Mouse (Mus musculus): ENCODE data around the gene Mthfd1l. TPM values are rescaled to one million over a fixed set of nuclear protein-coding genes. Genes with fewer than 3 reads are reported as not detected.

Mthfd1l gene
- total and polyA plus RNA-seq, 3 experiments, result 0.27 to 0.99 (median 0.77) TPM

GRCm38 (mm10) chr10:4088744-4089414 lies 116.0 kb downstream of the Mthfd1l start:
- H3K79me2 ChIP-seq (replicated peaks; ENCODE audit: control insufficient read depth, insufficient read depth, low read length), result no peaks in the 10 kb centered on the region
- no peaks in the 10 kb centered on the region for H3K4me1 ChIP-seq (ENCODE audit: control insufficient read depth, insufficient read depth, low read length)
- 67% methylated on average over 7 of the region's 7 CpGs for WGBS
- H3K36me3 ChIP-seq (ENCODE audit: control insufficient read depth, insufficient read depth, low read length), result no peaks in the 10 kb centered on the region
- DNase-seq, result peak in 1 of 2 experiments; percentile 54
- no peak overlapping the region for H3K27ac ChIP-seq
- H3K4me3 ChIP-seq, result no peak overlapping the region
- TF ChIP-seq CTCF (IDR thresholded peaks at IDR 0.05) (peak; percentile 78), POLR2A (IDR thresholded peaks at IDR 0.05; ENCODE audit: insufficient read depth, low read depth, low read length) (no peak)
- no peak overlapping the region for H3K9ac ChIP-seq (ENCODE audit: low read depth, low read length)
- intact Hi-C loops (cut with DNase I), result loop anchor here (5.0 kb wide), 1 partner anchor 92 kb away; no protein-coding TSS in a partner anchor
- no peaks in the 10 kb centered on the region for H3K27me3 ChIP-seq (ENCODE audit: control insufficient read depth, insufficient read depth, low read length)

- no peak for DNase-seq
Measured at GRCm38 (mm10) chr10:4089885-4090284, 117.0 kb downstream of the Mthfd1l start.

GRCm38 (mm10) chr10:4092990-4093389 lies 120.1 kb downstream of the Mthfd1l start:
- H3K27ac ChIP-seq, result no peak overlapping the region
- DNase-seq, result no peak
- no peak for TF ChIP-seq CTCF (IDR thresholded peaks at IDR 0.05)
- no peak for TF ChIP-seq EP300 (IDR thresholded peaks at IDR 0.05; ENCODE audit: insufficient read depth, low read depth, low read length)
- H3K4me3 ChIP-seq, result no peak overlapping the region
- H3K27me3 ChIP-seq (ENCODE audit: control insufficient read depth, insufficient read depth, low read length), result no peaks in the 10 kb centered on the region
- no peak overlapping the region for H3K9ac ChIP-seq (ENCODE audit: low read depth, low read length)
- no peaks in the 10 kb centered on the region for H3K79me2 ChIP-seq (replicated peaks; ENCODE audit: control insufficient read depth, insufficient read depth, low read length)
- no peaks in the 10 kb centered on the region for H3K36me3 ChIP-seq (ENCODE audit: control insufficient read depth, insufficient read depth, low read length)
- intact Hi-C loops (cut with DNase I), result loop anchor here (5.0 kb wide), 1 partner anchor 39 kb away; no protein-coding TSS in a partner anchor
- H3K4me1 ChIP-seq (ENCODE audit: control insufficient read depth, insufficient read depth, low read length), result no peaks in the 10 kb centered on the region
- WGBS, result 94% methylated on average over 8 of the region's 8 CpGs

More at GRCm38 (mm10) chr10:4089885-4090284, 117.0 kb downstream of the Mthfd1l start:
- no peaks in the 10 kb centered on the region for H3K4me1 ChIP-seq (ENCODE audit: control insufficient read depth, insufficient read depth, low read length)
- no peak overlapping the region for H3K4me3 ChIP-seq
- H3K9ac ChIP-seq (ENCODE audit: low read depth, low read length), result no peak overlapping the region
- WGBS, result 92% methylated on average over 15 of the region's 15 CpGs
- no peaks in the 10 kb centered on the region for H3K27me3 ChIP-seq (ENCODE audit: control insufficient read depth, insufficient read depth, low read length)
- no peaks in the 10 kb centered on the region for H3K79me2 ChIP-seq (replicated peaks; ENCODE audit: control insufficient read depth, insufficient read depth, low read length)
- TF ChIP-seq CTCF (IDR thresholded peaks at IDR 0.05) (no peak), POLR2A (IDR thresholded peaks at IDR 0.05; ENCODE audit: insufficient read depth, low read depth, low read length) (no peak), EP300 (IDR thresholded peaks at IDR 0.05; ENCODE audit: insufficient read depth, low read depth, low read length) (no peak)
- H3K36me3 ChIP-seq (ENCODE audit: control insufficient read depth, insufficient read depth, low read length), result no peaks in the 10 kb centered on the region
- H3K27ac ChIP-seq, result no peak overlapping the region
- intact Hi-C loops (cut with DNase I), result loop anchor here (5.0 kb wide), 2 partner anchors 42 to 93 kb away; no protein-coding TSS in a partner anchor

GRCm38 (mm10) chr10:4094093-4094817 lies 121.3 kb downstream of the Mthfd1l start:
- H3K4me1 ChIP-seq (ENCODE audit: control insufficient read depth, insufficient read depth, low read length), result no peaks in the 10 kb centered on the region
- no peaks in the 10 kb centered on the region for H3K27me3 ChIP-seq (ENCODE audit: control insufficient read depth, insufficient read depth, low read length)
- DNase-seq, result no peak
- H3K79me2 ChIP-seq (replicated peaks; ENCODE audit: control insufficient read depth, insufficient read depth, low read length), result no peaks in the 10 kb centered on the region
- no peaks in the 10 kb centered on the region for H3K36me3 ChIP-seq (ENCODE audit: control insufficient read depth, insufficient read depth, low read length)
- H3K4me3 ChIP-seq, result no peak overlapping the region
- TF ChIP-seq POLR2A (IDR thresholded peaks at IDR 0.05; ENCODE audit: insufficient read depth, low read depth, low read length) (no peak), CTCF (IDR thresholded peaks at IDR 0.05) (no peak), EP300 (IDR thresholded peaks at IDR 0.05; ENCODE audit: insufficient read depth, low read depth, low read length) (no peak)
- WGBS, result 95% methylated on average over 9 of the region's 9 CpGs
- H3K9ac ChIP-seq (ENCODE audit: low read depth, low read length), result no peak overlapping the region
- H3K27ac ChIP-seq, result no peak overlapping the region
- intact Hi-C loops (cut with DNase I), result loop anchor here (5.0 kb wide), 1 partner anchor 38 kb away; no protein-coding TSS in a partner anchor

GRCm38 (mm10) chr10:4096151-4096550 lies 123.2 kb downstream of the Mthfd1l start:
- Histone ChIP-seq H3K4me3 (no peak overlapping the region), H3K79me2 (replicated peaks; ENCODE audit: control insufficient read depth, insufficient read depth, low read length) (no peaks in the 10 kb centered on the region), H3K4me1 (ENCODE audit: control insufficient read depth, insufficient read depth, low read length) (no peaks in the 10 kb centered on the region), H3K9ac (ENCODE audit: low read depth, low read length) (no peak overlapping the region), H3K27ac (no peak overlapping the region), H3K36me3 (ENCODE audit: control insufficient read depth, insufficient read depth, low read length) (no peaks in the 10 kb centered on the region), H3K27me3 (ENCODE audit: control insufficient read depth, insufficient read depth, low read length) (no peaks in the 10 kb centered on the region)
- intact Hi-C loops (cut with DNase I), result no loop called here
- no peak for DNase-seq
- TF ChIP-seq POLR2A (IDR thresholded peaks at IDR 0.05; ENCODE audit: insufficient read depth, low read depth, low read length) (no peak), CTCF (IDR thresholded peaks at IDR 0.05) (no peak)
- 62% methylated on average over 5 of the region's 5 CpGs for WGBS

- 89% methylated on average over 6 of the region's 6 CpGs for WGBS
- intact Hi-C loops (cut with DNase I), result no loop called here
- no peak overlapping the region for H3K4me3 ChIP-seq
- no peaks in the 10 kb centered on the region for H3K27me3 ChIP-seq (ENCODE audit: control insufficient read depth, insufficient read depth, low read length)
- no peak for DNase-seq
- H3K36me3 ChIP-seq (ENCODE audit: control insufficient read depth, insufficient read depth, low read length), result no peaks in the 10 kb centered on the region
- no peak overlapping the region for H3K9ac ChIP-seq (ENCODE audit: low read depth, low read length)
- TF ChIP-seq CTCF (IDR thresholded peaks at IDR 0.05) (no peak), EP300 (IDR thresholded peaks at IDR 0.05; ENCODE audit: insufficient read depth, low read depth, low read length) (no peak), POLR2A (IDR thresholded peaks at IDR 0.05; ENCODE audit: insufficient read depth, low read depth, low read length) (no peak)
- no peak overlapping the region for H3K27ac ChIP-seq
- no peaks in the 10 kb centered on the region for H3K79me2 ChIP-seq (replicated peaks; ENCODE audit: control insufficient read depth, insufficient read depth, low read length)
- no peaks in the 10 kb centered on the region for H3K4me1 ChIP-seq (ENCODE audit: control insufficient read depth, insufficient read depth, low read length)
Measured at GRCm38 (mm10) chr10:4100007-4100406, 127.1 kb downstream of the Mthfd1l start.

All from heart, adult 2 months (tissue).